Mouse (Mus musculus) lung, postnatal 36 days (tissue): ENCODE results near the gene Fah.

Experiments
- DNase-seq: peaks from one replicate; pipeline ENCODE4 v3.0.0; 2022; ENCODE audit warnings: mixed read lengths

Gene Fah

GRCm38 (mm10) chr7:84594087-84594916 lies 12.2 kb downstream of the Fah start:
- DNase-seq, result peak; percentile 77

- no peak for DNase-seq
Observed at GRCm38 (mm10) chr7:84591347-84591746, 15.2 kb downstream of the Fah start.

- DNase-seq, result no peak
Observed at GRCm38 (mm10) chr7:84590622-84591021, 15.9 kb downstream of the Fah start.

- DNase-seq, result no peak
Observed at GRCm38 (mm10) chr7:84587101-84587783, 19.3 kb downstream of the Fah start.

- DNase-seq, result no peak
Observed at GRCm38 (mm10) chr7:84586360-84587100, 20.0 kb downstream of the Fah start.

- DNase-seq, result no peak
Observed at GRCm38 (mm10) chr7:84585086-84585485, 21.4 kb downstream of the Fah start.

- DNase-seq, result no peak
Observed at GRCm38 (mm10) chr7:84579769-84580168, 26.8 kb downstream of the Fah start.

GRCm38 (mm10) chr7:84578841-84579240 lies 27.7 kb downstream of the Fah start:
- DNase-seq, result no peak

- no peak for DNase-seq
Observed at GRCm38 (mm10) chr7:84577034-84577433, 29.5 kb downstream of the Fah start.

GRCm38 (mm10) chr7:84566200-84566599 lies 40.3 kb downstream of the Fah start:
- no peak for DNase-seq

GRCm38 (mm10) chr7:84564236-84564635 lies 42.3 kb downstream of the Fah start:
- DNase-seq, result no peak

- peak; percentile 56 for DNase-seq
Observed at GRCm38 (mm10) chr7:84560500-84560899, 46.0 kb downstream of the Fah start.

- no peak for DNase-seq
Observed at GRCm38 (mm10) chr7:84557332-84557731, 49.2 kb downstream of the Fah start.

GRCm38 (mm10) chr7:84555294-84555693 lies 51.2 kb downstream of the Fah start:
- no peak for DNase-seq

- DNase-seq, result no peak
Observed at GRCm38 (mm10) chr7:84551472-84551871, 55.0 kb downstream of the Fah start.

GRCm38 (mm10) chr7:84546667-84547066 lies 59.9 kb downstream of the Fah start:
- DNase-seq, result no peak

- no peak for DNase-seq
Observed at GRCm38 (mm10) chr7:84544946-84545345, 61.6 kb downstream of the Fah start.
